Mouse (Mus musculus) midbrain, postnatal 0 days (tissue): ENCODE data around the gene Gulp1. TPM values are rescaled to one million over a fixed set of nuclear protein-coding genes. Genes with fewer than 3 reads are reported as not detected.

Experiments
- ATAC-seq: fragments of 200-750 bp; cut with Nextera tagmentation; 2 replicates; pipeline ENCODE4 v1.8.0; 2017; ENCODE audit warnings: moderate number of reproducible peaks, mild to moderate bottlenecking, moderate TSS enrichment, moderate library complexity; ENCODE audit not compliant: low FRiP score
- DNase-seq: peaks from one replicate; pipeline ENCODE4 v3.0.0-alpha.2; 2015; ENCODE audit warnings: low spot score
- H3K27ac ChIP-seq: fragments of 300-500 bp; sonication (generic); 2 replicates; pipeline ENCODE4 v1.5.1; 2014; ENCODE audit warnings: low read depth, mild to moderate bottlenecking, low read length, mixed read lengths
- H3K27me3 ChIP-seq: fragments of 300-500 bp; sonication (generic); 2 replicates; pipeline ENCODE4 v1.6.1; 2014; ENCODE audit warnings: low read length, control low read depth, mixed read lengths; ENCODE audit not compliant: insufficient read depth
- H3K36me3 ChIP-seq: fragments of 300-500 bp; sonication (generic); 2 replicates; pipeline ENCODE4 v1.6.1; 2014; ENCODE audit warnings: low read length, control low read depth, mixed read lengths; ENCODE audit not compliant: insufficient read depth
- H3K4me1 ChIP-seq: fragments of 300-500 bp; sonication (generic); 2 replicates; pipeline ENCODE4 v1.6.1; 2014; ENCODE audit warnings: mild to moderate bottlenecking, control low read depth, antibody characterized with exemption, low read length, mixed read lengths; ENCODE audit not compliant: insufficient read depth
- H3K4me2 ChIP-seq: fragments of 300-500 bp; sonication (generic); 2 replicates; pipeline ENCODE4 v1.6.1; 2014; ENCODE audit warnings: low read depth, mild to moderate bottlenecking, low read length, mixed read lengths; ENCODE audit not compliant: poor library complexity, severe bottlenecking
- H3K4me3 ChIP-seq: fragments of 300-500 bp; sonication (generic); 2 replicates; pipeline ENCODE4 v1.5.1; 2014; ENCODE audit warnings: low read depth, mild to moderate bottlenecking, low read length, moderate library complexity
- H3K9ac ChIP-seq: fragments of 300-500 bp; sonication (generic); replicated peaks from 2 replicates; pipeline ENCODE4 v1.6.1; 2014; ENCODE audit warnings: mild to moderate bottlenecking, low read length, moderate library complexity, mixed read lengths; ENCODE audit not compliant: poor library complexity, severe bottlenecking
- H3K9me3 ChIP-seq: fragments of 300-500 bp; sonication (generic); 2 replicates; pipeline ENCODE4 v1.6.1; 2016; ENCODE audit warnings: low read length, control low read depth
- CTCF ChIP-seq: IDR thresholded peaks from 2 replicates; pipeline ENCODE4 v1.5.1; 2016; ENCODE audit warnings: antibody characterized with exemption, mild to moderate bottlenecking
- WGBS: fragments of 180-500 bp; shearing (Covaris S2); extraction: QIAGEN DNeasy Blood & Tissue Kit; methylation state at CpG from one replicate; pipeline ENCODE4 v1.1.7; 2014; 5-methylcytosine and 5-hydroxymethylcytosine counted together
- polyA plus RNA-seq: library from polyadenylated mRNA; unstranded; fragments of >200 nt; fragmentation: Nextera tagmentation; extraction: Ambion mirVana; gene quantifications from 2 replicates; pipeline ENCODE4 v1.2.1, GENCODE M21; 2015
- total RNA-seq: library from RNA; depleted of rRNA; stranded (reverse); fragments of >200 nt; gene quantifications from 2 replicates; pipeline ENCODE4 v1.2.3, GENCODE M21; 2014

The Gulp1 gene
- total and polyA plus RNA-seq, 2 experiments from 2014 or later, result 5.9 to 12.0 TPM

DNA sequence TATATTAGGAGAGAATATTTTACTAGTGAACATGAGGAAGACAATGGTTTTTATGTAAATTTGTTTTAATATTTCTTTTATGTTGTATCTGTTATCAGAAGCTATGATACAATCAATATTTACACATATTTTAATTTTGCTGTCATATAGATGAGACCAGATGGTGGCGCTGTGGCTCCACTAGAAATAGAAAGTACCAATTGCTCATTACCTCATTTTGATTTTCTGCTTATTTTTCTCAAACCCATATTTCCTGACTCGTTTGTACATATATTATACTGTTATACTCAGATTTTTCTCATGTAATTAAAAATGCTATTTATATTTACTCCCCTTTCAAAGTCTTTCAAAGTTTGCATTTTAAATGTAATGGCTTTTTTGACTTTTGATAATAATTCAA, 194.4 kb downstream of the Gulp1 start:
- no peaks in the 10 kb centered on the region for H3K27me3 ChIP-seq
- H3K4me2 ChIP-seq, result no peak overlapping the region
- ATAC-seq (no peak), DNase-seq (peak; percentile 61)
- TF ChIP-seq CTCF, result peak; percentile 92
- H3K36me3 ChIP-seq, result no peaks in the 10 kb centered on the region
- H3K9ac ChIP-seq, result no peak overlapping the region
- H3K4me1 ChIP-seq, result no peaks in the 10 kb centered on the region
- no peak overlapping the region for H3K27ac ChIP-seq
- 2% methylated on average over 2 of the region's 2 CpGs for WGBS
- no peaks in the 10 kb centered on the region for H3K9me3 ChIP-seq
- no peak overlapping the region for H3K4me3 ChIP-seq

DNA sequence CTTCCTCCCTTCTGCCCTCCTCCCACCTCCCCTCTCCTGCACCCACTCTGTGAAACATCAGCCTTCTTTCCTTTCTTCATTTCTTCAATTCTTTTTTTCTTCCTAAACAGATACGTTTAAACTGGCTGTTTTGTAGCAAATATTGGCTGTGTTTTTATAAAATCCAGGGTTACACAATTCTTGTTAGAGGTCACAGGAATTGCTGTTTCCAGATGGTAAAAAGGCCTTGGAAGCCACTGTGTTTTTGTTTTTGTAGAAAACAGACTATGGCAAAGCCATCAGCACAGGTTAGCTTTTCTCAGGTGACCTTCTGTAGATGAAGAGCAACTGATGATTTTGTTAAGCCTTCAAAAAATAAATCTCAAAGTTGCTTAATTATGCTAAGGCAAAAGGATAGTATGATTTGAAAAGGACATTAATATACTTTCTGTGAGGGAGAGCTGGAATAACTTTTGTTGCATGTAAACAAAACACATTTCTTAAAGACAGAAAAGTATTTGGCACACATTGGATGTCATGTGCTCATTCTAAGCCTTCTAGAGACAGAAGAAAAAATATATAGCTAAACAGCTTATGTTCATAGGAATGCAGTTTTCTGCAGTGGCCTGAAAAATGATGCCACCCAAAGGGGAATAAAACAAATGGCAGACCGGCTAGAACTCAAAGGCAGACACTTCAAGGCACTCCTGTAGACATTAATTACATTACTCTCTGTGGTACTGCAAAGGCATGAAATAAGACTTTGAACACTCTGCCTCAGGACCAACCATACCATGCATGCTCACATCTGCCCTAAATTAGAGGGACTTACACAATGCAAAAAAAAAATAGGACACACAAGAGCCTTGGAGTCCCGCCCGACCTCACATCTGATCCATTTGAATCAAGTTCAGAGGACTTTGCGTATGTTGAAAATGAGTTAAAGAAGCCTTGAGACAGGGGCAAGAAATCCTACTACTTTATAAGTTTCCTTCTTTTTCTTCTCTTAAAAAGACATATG, 199.7 kb downstream of the Gulp1 start:
- WGBS, result 80% methylated on average over 5 of the region's 5 CpGs

DNA sequence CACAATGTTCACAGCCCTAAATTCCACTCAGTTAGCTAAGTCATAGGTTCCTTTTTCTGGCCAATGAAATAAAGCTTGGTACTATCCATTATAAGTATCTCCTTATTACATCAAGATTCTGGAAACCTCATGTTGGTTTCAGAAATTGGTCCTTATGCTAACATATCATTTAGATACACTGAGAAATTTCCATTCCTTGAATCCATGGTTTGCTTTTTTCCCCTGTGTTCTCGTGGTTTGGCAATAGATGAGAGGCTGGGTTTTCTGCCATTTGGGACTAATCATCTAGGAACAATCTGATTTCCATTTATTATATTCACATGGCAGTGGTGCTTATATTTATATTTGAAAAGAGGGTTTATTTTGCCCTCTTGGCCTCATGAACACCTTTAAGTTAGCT, 226.9 kb downstream of the Gulp1 start:
- no peak for ATAC-seq
- DNase-seq, result no peak
- no peaks in the 10 kb centered on the region for H3K36me3 ChIP-seq
- no peaks in the 10 kb centered on the region for H3K4me1 ChIP-seq
- no peak overlapping the region for H3K4me2 ChIP-seq
- no peak overlapping the region for H3K27ac ChIP-seq
- WGBS, result 76% methylated on average over 1 of the region's 1 CpGs
- H3K27me3 ChIP-seq, result no peaks in the 10 kb centered on the region
- no peak for TF ChIP-seq CTCF
- H3K9me3 ChIP-seq, result no peaks in the 10 kb centered on the region
- no peak overlapping the region for H3K4me3 ChIP-seq
- no peak overlapping the region for H3K9ac ChIP-seq

More for the DNA sequence above, 199.7 kb downstream of the Gulp1 start:
- no peaks in the 10 kb centered on the region for H3K36me3 ChIP-seq
- no peaks in the 10 kb centered on the region for H3K4me1 ChIP-seq
- H3K27ac ChIP-seq, result no peak overlapping the region
- no peak overlapping the region for H3K9ac ChIP-seq
- no peaks in the 10 kb centered on the region for H3K9me3 ChIP-seq
- DNase-seq (no peak), ATAC-seq (no peak)
- H3K4me2 ChIP-seq, result no peak overlapping the region
- no peak overlapping the region for H3K4me3 ChIP-seq
- no peak for TF ChIP-seq CTCF
- no peaks in the 10 kb centered on the region for H3K27me3 ChIP-seq

DNA sequence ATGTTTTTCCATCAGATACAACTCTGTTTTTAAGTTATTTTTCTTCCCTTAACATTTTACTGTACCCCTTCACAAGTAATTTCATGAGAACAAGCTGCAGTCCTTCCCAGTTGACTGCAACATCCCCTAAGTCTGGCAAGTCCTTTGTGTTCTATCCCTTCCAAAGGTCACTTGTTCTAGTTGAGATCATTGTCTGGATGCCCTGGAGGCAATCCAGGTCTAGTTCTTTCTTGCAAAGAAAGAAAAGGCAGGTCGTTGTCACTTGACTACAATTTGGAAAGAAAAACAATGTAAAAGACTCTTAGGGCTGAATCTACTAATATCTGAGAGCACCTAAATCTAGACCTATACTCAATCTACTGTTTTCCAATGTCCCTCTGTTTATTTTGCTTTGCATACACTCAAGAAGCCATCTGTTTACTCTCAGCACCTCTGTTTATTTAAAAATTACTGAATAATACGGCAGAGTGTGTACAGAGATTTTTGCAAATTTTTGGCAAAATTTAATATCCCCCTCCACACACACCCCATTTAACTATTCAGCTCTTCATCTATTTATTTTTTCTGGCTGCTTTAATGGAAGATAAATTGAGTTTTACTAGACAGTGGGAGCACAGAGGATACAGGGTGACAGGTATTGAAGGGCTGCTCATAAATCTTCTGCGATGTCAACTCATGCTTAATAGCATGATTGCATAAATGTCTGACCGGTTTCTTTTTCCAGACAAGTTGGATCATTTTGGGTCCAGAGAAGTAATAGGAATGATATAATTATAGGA, 252.5 kb downstream of the Gulp1 start:
- H3K36me3 ChIP-seq, result no peaks in the 10 kb centered on the region
- TF ChIP-seq CTCF, result no peak
- no peaks in the 10 kb centered on the region for H3K27me3 ChIP-seq
- peak; percentile 9 for DNase-seq
- H3K9ac ChIP-seq, result no peak overlapping the region
- 84% methylated on average over 4 of the region's 4 CpGs for WGBS
- H3K27ac ChIP-seq, result no peak overlapping the region
- H3K4me1 ChIP-seq, result no peaks in the 10 kb centered on the region
- H3K4me2 ChIP-seq, result no peak overlapping the region
- no peak overlapping the region for H3K4me3 ChIP-seq
- H3K9me3 ChIP-seq, result no peaks in the 10 kb centered on the region
- ATAC-seq, result no peak

DNA sequence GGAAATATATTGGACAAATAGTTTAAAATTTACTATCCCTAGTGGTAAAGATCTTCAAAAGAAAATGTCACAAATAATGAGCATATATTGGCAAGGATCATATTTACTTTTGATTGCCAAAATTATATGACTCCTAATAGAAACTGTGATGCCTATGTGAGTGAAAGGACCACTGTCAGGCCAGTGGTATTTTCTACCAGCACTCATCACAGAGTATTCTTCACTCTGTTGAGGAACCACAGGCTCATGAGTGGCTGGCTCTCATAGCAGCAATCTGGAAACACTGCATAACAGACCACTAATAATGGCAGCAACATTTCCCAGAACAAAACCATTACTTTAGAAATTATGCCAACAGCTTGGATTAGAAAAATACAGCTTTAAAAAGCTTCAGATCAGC, 255.1 kb downstream of the Gulp1 start:
- H3K27ac ChIP-seq, result no peak overlapping the region
- H3K4me1 ChIP-seq, result no peaks in the 10 kb centered on the region
- no peaks in the 10 kb centered on the region for H3K36me3 ChIP-seq
- ATAC-seq (no peak), DNase-seq (no peak)
- H3K4me2 ChIP-seq, result no peak overlapping the region
- H3K27me3 ChIP-seq, result no peaks in the 10 kb centered on the region
- H3K4me3 ChIP-seq, result no peak overlapping the region
- no peaks in the 10 kb centered on the region for H3K9me3 ChIP-seq
- no peak overlapping the region for H3K9ac ChIP-seq
- no peak for TF ChIP-seq CTCF

DNA sequence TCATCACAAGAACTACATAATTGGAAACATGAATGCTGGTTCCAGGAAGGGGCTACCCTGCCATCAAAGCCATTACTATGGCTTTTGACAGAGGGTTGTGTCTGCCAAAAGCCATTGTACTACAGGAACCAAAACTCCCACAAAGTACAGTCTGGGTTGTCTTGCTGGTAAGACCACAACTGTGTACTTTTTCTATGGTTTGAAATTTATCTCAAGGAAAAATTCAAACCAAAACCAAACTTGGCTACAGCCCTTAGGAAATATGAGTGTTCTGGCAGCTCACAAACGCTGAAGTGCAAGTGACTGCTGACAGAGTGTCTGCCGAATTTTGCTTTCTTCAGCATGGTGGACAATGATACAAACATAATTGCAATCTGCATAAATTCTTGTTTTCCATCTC, 259.0 kb downstream of the Gulp1 start:
- H3K27ac ChIP-seq, result no peak overlapping the region
- no peaks in the 10 kb centered on the region for H3K36me3 ChIP-seq
- TF ChIP-seq CTCF, result no peak
- H3K9me3 ChIP-seq, result no peaks in the 10 kb centered on the region
- 92% methylated on average over 2 of the region's 2 CpGs for WGBS
- ATAC-seq (no peak), DNase-seq (no peak)
- no peak overlapping the region for H3K4me3 ChIP-seq
- H3K27me3 ChIP-seq, result no peaks in the 10 kb centered on the region
- H3K4me1 ChIP-seq, result no peaks in the 10 kb centered on the region
- H3K4me2 ChIP-seq, result no peak overlapping the region
- no peak overlapping the region for H3K9ac ChIP-seq
